Mouse (Mus musculus) mesoderm, embryonic 11.5 days (tissue): ENCODE measurements around the gene Tmem266.

Experiments
- DNase-seq: peaks from one replicate; pipeline ENCODE4 v3.0.0-alpha.2; 2012; ENCODE audit warnings: low read depth, low spot score

Tmem266 gene

GRCm38 (mm10) chr9:55329401-55329800 is 2.7 kb downstream of the Tmem266 start:
- DNase-seq = no peak

- no peak for DNase-seq
Measured at GRCm38 (mm10) chr9:55332476-55332875, 5.8 kb downstream of the Tmem266 start.

- DNase-seq = no peak
Measured at GRCm38 (mm10) chr9:55332949-55333348, 6.2 kb downstream of the Tmem266 start.

GRCm38 (mm10) chr9:55344165-55344564 is 17.5 kb downstream of the Tmem266 start:
- DNase-seq = no peak

GRCm38 (mm10) chr9:55345332-55345731 is 18.6 kb downstream of the Tmem266 start:
- no peak for DNase-seq

GRCm38 (mm10) chr9:55348664-55349063 is 22.0 kb downstream of the Tmem266 start:
- no peak for DNase-seq

GRCm38 (mm10) chr9:55354686-55355085 is 28.0 kb downstream of the Tmem266 start:
- DNase-seq = no peak

GRCm38 (mm10) chr9:55355270-55355834 is 28.6 kb downstream of the Tmem266 start:
- peak; percentile 82 for DNase-seq

- no peak for DNase-seq
Measured at GRCm38 (mm10) chr9:55357164-55357563, 30.5 kb downstream of the Tmem266 start.

GRCm38 (mm10) chr9:55360372-55360771 is 33.7 kb downstream of the Tmem266 start:
- DNase-seq = no peak

GRCm38 (mm10) chr9:55360861-55361260 is 34.1 kb downstream of the Tmem266 start:
- DNase-seq = no peak

- DNase-seq = no peak
Measured at GRCm38 (mm10) chr9:55361969-55362368, 35.3 kb downstream of the Tmem266 start.

- no peak for DNase-seq
Measured at GRCm38 (mm10) chr9:55363707-55364106, 37.0 kb downstream of the Tmem266 start.

- peak; percentile 6 for DNase-seq
Measured at GRCm38 (mm10) chr9:55368011-55368410, 41.3 kb downstream of the Tmem266 start.

- DNase-seq = no peak
Measured at GRCm38 (mm10) chr9:55371908-55372307, 45.2 kb downstream of the Tmem266 start.

- DNase-seq = no peak
Measured at GRCm38 (mm10) chr9:55377603-55378250, 51.0 kb downstream of the Tmem266 start.

- no peak for DNase-seq
Measured at GRCm38 (mm10) chr9:55381456-55381855, 54.7 kb downstream of the Tmem266 start.

GRCm38 (mm10) chr9:55382441-55382840 is 55.7 kb downstream of the Tmem266 start:
- DNase-seq = peak; percentile 48

- DNase-seq = no peak
Measured at GRCm38 (mm10) chr9:55386117-55386516, 59.4 kb downstream of the Tmem266 start.

- no peak for DNase-seq
Measured at GRCm38 (mm10) chr9:55387862-55388505, 61.3 kb downstream of the Tmem266 start.

GRCm38 (mm10) chr9:55391909-55392658 is 65.4 kb downstream of the Tmem266 start:
- peak; percentile 87 for DNase-seq

- no peak for DNase-seq
Measured at GRCm38 (mm10) chr9:55395650-55396049, 68.9 kb downstream of the Tmem266 start.
